Mouse (Mus musculus): Measurements from ENCODE around the gene Slc22a14. TPM values are rescaled to one million over a fixed set of nuclear protein-coding genes. Genes with fewer than 3 reads are reported as not detected.
"Not testable (repeated sequence)": the region's sequence is repeated elsewhere in the genome, so short reads cannot be mapped to it uniquely, and the experiment has no call there.

Slc22a14 gene
- polyA plus RNA-seq, 1 experiment: not detected

- no peak overlapping the region for H3K4me3 ChIP-seq (ENCODE audit: insufficient read depth, low read depth, low read length)
- WGBS: 63% methylated on average over 3 of the region's 3 CpGs
- peaks cover 3% of the 10 kb centered on the region; the same call in 1 of the 2 replicates for H3K4me1 ChIP-seq (ENCODE audit: control insufficient read depth, insufficient read depth, low read length)
- no peak for TF ChIP-seq POLR2A (IDR thresholded peaks at IDR 0.05; ENCODE audit: insufficient read depth, low read depth, low read length)
- TF ChIP-seq CTCF (IDR thresholded peaks at IDR 0.05; ENCODE audit: insufficient read depth, low read depth, low read length): no peak
- H3K27ac ChIP-seq (ENCODE audit: insufficient read depth, low read depth, low read length): no peak overlapping the region
Measured at GRCm38 (mm10) chr9:119290791-119291190, 74.6 kb downstream of the Slc22a14 start.

GRCm38 (mm10) chr9:119280894-119281682 is 84.3 kb downstream of the Slc22a14 start:
- peaks cover 7% of the 10 kb centered on the region for H3K4me1 ChIP-seq (ENCODE audit: control insufficient read depth, insufficient read depth, low read length)
- 93% methylated on average over 5 of the region's 5 CpGs for WGBS
- no peak overlapping the region for H3K4me3 ChIP-seq (ENCODE audit: insufficient read depth, low read depth, low read length)
- TF ChIP-seq POLR2A (IDR thresholded peaks at IDR 0.05; ENCODE audit: insufficient read depth, low read depth, low read length) (no peak), CTCF (IDR thresholded peaks at IDR 0.05; ENCODE audit: insufficient read depth, low read depth, low read length) (no peak)
- no peak overlapping the region for H3K27ac ChIP-seq (ENCODE audit: insufficient read depth, low read depth, low read length)

- peaks cover 7% of the 10 kb centered on the region for H3K4me1 ChIP-seq (ENCODE audit: control insufficient read depth, insufficient read depth, low read length)
- no peak overlapping the region for H3K27ac ChIP-seq (ENCODE audit: insufficient read depth, low read depth, low read length)
- TF ChIP-seq CTCF (IDR thresholded peaks at IDR 0.05; ENCODE audit: insufficient read depth, low read depth, low read length) (no peak), POLR2A (IDR thresholded peaks at IDR 0.05; ENCODE audit: insufficient read depth, low read depth, low read length) (no peak)
- no peak overlapping the region for H3K4me3 ChIP-seq (ENCODE audit: insufficient read depth, low read depth, low read length)
- WGBS: 99% methylated on average over 5 of the region's 5 CpGs
Measured at GRCm38 (mm10) chr9:119278031-119278430, 87.3 kb downstream of the Slc22a14 start.

- TF ChIP-seq POLR2A (IDR thresholded peaks at IDR 0.05; ENCODE audit: insufficient read depth, low read depth, low read length) (no peak), CTCF (IDR thresholded peaks at IDR 0.05; ENCODE audit: insufficient read depth, low read depth, low read length) (no peak)
- WGBS: 46% methylated on average over 7 of the region's 7 CpGs
- H3K27ac ChIP-seq (ENCODE audit: insufficient read depth, low read depth, low read length): no peak overlapping the region
- peaks cover 11% of the 10 kb centered on the region for H3K4me1 ChIP-seq (ENCODE audit: control insufficient read depth, insufficient read depth, low read length)
- no peak overlapping the region for H3K4me3 ChIP-seq (ENCODE audit: insufficient read depth, low read depth, low read length)
Measured at GRCm38 (mm10) chr9:119276321-119276720, 89.0 kb downstream of the Slc22a14 start.

- H3K4me1 ChIP-seq (ENCODE audit: control insufficient read depth, insufficient read depth, low read length): peaks cover 11% of the 10 kb centered on the region
- H3K27ac ChIP-seq (ENCODE audit: insufficient read depth, low read depth, low read length); H3K4me3 ChIP-seq (ENCODE audit: insufficient read depth, low read depth, low read length): not testable (repeated sequence)
- 96% methylated on average over 5 of the region's 5 CpGs for WGBS
Measured at GRCm38 (mm10) chr9:119274814-119275213, 90.5 kb downstream of the Slc22a14 start.

GRCm38 (mm10) chr9:119271496-119271895 is 93.9 kb downstream of the Slc22a14 start:
- H3K27ac ChIP-seq (ENCODE audit: insufficient read depth, low read depth, low read length): no peak overlapping the region
- 42% methylated on average over 4 of the region's 4 CpGs for WGBS
- no peak overlapping the region for H3K4me3 ChIP-seq (ENCODE audit: insufficient read depth, low read depth, low read length)
- no peak for TF ChIP-seq POLR2A (IDR thresholded peaks at IDR 0.05; ENCODE audit: insufficient read depth, low read depth, low read length)
- no peak for TF ChIP-seq CTCF (IDR thresholded peaks at IDR 0.05; ENCODE audit: insufficient read depth, low read depth, low read length)
- peaks cover 9% of the 10 kb centered on the region for H3K4me1 ChIP-seq (ENCODE audit: control insufficient read depth, insufficient read depth, low read length)

- whole genome bisulfite sequencing: 88% methylated on average over 11 of the region's 11 CpGs
- TF ChIP-seq CTCF (IDR thresholded peaks at IDR 0.05; ENCODE audit: insufficient read depth, low read depth, low read length) (no peak), POLR2A (IDR thresholded peaks at IDR 0.05; ENCODE audit: insufficient read depth, low read depth, low read length) (no peak)
- Histone ChIP-seq H3K4me3 (ENCODE audit: insufficient read depth, low read depth, low read length) (no peak overlapping the region), H3K27ac (ENCODE audit: insufficient read depth, low read depth, low read length) (no peak overlapping the region), H3K4me1 (ENCODE audit: control insufficient read depth, insufficient read depth, low read length) (peaks cover 4% of the 10 kb centered on the region; the same call in 1 of the 2 replicates)
Measured at GRCm38 (mm10) chr9:119268588-119269145, 96.7 kb downstream of the Slc22a14 start.

- Histone ChIP-seq H3K4me3 (ENCODE audit: insufficient read depth, low read depth, low read length) (no peak overlapping the region), H3K27ac (ENCODE audit: insufficient read depth, low read depth, low read length) (no peak overlapping the region), H3K4me1 (ENCODE audit: control insufficient read depth, insufficient read depth, low read length) (peaks cover 4% of the 10 kb centered on the region; the same call in 1 of the 2 replicates)
- TF ChIP-seq CTCF (IDR thresholded peaks at IDR 0.05; ENCODE audit: insufficient read depth, low read depth, low read length) (no peak), POLR2A (IDR thresholded peaks at IDR 0.05; ENCODE audit: insufficient read depth, low read depth, low read length) (no peak)
- 92% methylated on average over 6 of the region's 6 CpGs for WGBS
Measured at GRCm38 (mm10) chr9:119268120-119268519, 97.2 kb downstream of the Slc22a14 start.

- not testable (repeated sequence) for H3K4me1 ChIP-seq (ENCODE audit: control insufficient read depth, insufficient read depth, low read length); H3K27ac ChIP-seq (ENCODE audit: insufficient read depth, low read depth, low read length); H3K4me3 ChIP-seq (ENCODE audit: insufficient read depth, low read depth, low read length)
- 92% methylated on average over 5 of the region's 5 CpGs for WGBS
Measured at GRCm38 (mm10) chr9:119266121-119266395, 99.3 kb downstream of the Slc22a14 start.

- not testable (repeated sequence) for H3K27ac ChIP-seq (ENCODE audit: insufficient read depth, low read depth, low read length); H3K4me1 ChIP-seq (ENCODE audit: control insufficient read depth, insufficient read depth, low read length); H3K4me3 ChIP-seq (ENCODE audit: insufficient read depth, low read depth, low read length)
- 42% methylated on average over 1 of the region's 1 CpGs for WGBS
Measured at GRCm38 (mm10) chr9:119265373-119266120, 99.8 kb downstream of the Slc22a14 start.
